Mouse (Mus musculus) hindbrain, embryonic 10.5 days (tissue): ENCODE measurements at regions not wholly inside any gene's neighbourhood (a gene's known extent, or its start where the extent isn't known, plus 50 kb on each side); places are given as distances from the start of the nearest gene placed in this dataset.

ENCODE experiments used
- DNase-seq: peaks from one replicate; pipeline ENCODE4 v3.0.0-alpha.2; 2017; ENCODE audit warnings: low spot score
- H3K27ac ChIP-seq: fragments of 300-500 bp; sonication (generic); 2 replicates; pipeline ENCODE4 v1.5.1; 2016; ENCODE audit warnings: mild to moderate bottlenecking, moderate library complexity
- H3K27me3 ChIP-seq: fragments of 300-500 bp; sonication (generic); 2 replicates; pipeline ENCODE4 v1.6.1; 2016; ENCODE audit warnings: mild to moderate bottlenecking; ENCODE audit not compliant: poor library complexity, insufficient read depth, severe bottlenecking
- H3K36me3 ChIP-seq: fragments of 300-500 bp; sonication (generic); 2 replicates; pipeline ENCODE4 v1.6.1; 2016; ENCODE audit warnings: mild to moderate bottlenecking, moderate library complexity
- H3K4me1 ChIP-seq: fragments of 300-500 bp; sonication (generic); replicated peaks from 2 replicates; pipeline ENCODE4 v1.6.1; 2016; ENCODE audit warnings: mild to moderate bottlenecking
- H3K4me3 ChIP-seq: fragments of 300-500 bp; sonication (generic); 2 replicates; pipeline ENCODE4 v1.5.1; 2016; ENCODE audit warnings: mild to moderate bottlenecking, moderate library complexity
- H3K9me3 ChIP-seq: fragments of 300-500 bp; sonication (generic); 2 replicates; pipeline ENCODE4 v1.6.1; 2016; ENCODE audit warnings: mild to moderate bottlenecking, moderate library complexity
- WGBS: fragments of 180-500 bp; shearing (Covaris S2); methylation state at CpG from one replicate; pipeline ENCODE4 v1.1.7; 2016; 5-methylcytosine and 5-hydroxymethylcytosine counted together

GRCm38 (mm10) chr10:45813804-45814203, 236.2 kb downstream of the Hace1 start:
- Histone ChIP-seq H3K9me3 (no peaks in the 10 kb centered on the region), H3K4me1 (no peaks in the 10 kb centered on the region), H3K36me3 (no peaks in the 10 kb centered on the region), H3K27me3 (no peaks in the 10 kb centered on the region), H3K4me3 (no peak overlapping the region), H3K27ac (no peak overlapping the region)
- 72% methylated on average over 2 of the region's 2 CpGs for WGBS
- DNase-seq = no peak

GRCm38 (mm10) chr10:45816679-45817078, 239.1 kb downstream of the Hace1 start:
- 89% methylated on average over 4 of the region's 4 CpGs for WGBS
- Histone ChIP-seq H3K4me1 (no peaks in the 10 kb centered on the region), H3K9me3 (no peaks in the 10 kb centered on the region), H3K36me3 (no peaks in the 10 kb centered on the region), H3K4me3 (no peak overlapping the region), H3K27ac (0 out of 2 replicates have a peak overlapping the region, but pooled peaks have one; percentile 40), H3K27me3 (no peaks in the 10 kb centered on the region)
- DNase-seq = no peak

GRCm38 (mm10) chr10:45820986-45821655, 243.5 kb downstream of the Hace1 start:
- WGBS = 78% methylated on average over 8 of the region's 8 CpGs
- Histone ChIP-seq H3K36me3 (no peaks in the 10 kb centered on the region), H3K4me1 (no peaks in the 10 kb centered on the region), H3K9me3 (no peaks in the 10 kb centered on the region), H3K4me3 (no peak overlapping the region), H3K27ac (no peak overlapping the region), H3K27me3 (no peaks in the 10 kb centered on the region)
- DNase-seq = no peak

GRCm38 (mm10) chr10:45822251-45822650, 244.6 kb downstream of the Hace1 start:
- no peaks in the 10 kb centered on the region for H3K36me3 ChIP-seq
- no peak overlapping the region for H3K4me3 ChIP-seq
- H3K9me3 ChIP-seq = no peaks in the 10 kb centered on the region
- no peak overlapping the region for H3K27ac ChIP-seq
- H3K27me3 ChIP-seq = no peaks in the 10 kb centered on the region
- no peaks in the 10 kb centered on the region for H3K4me1 ChIP-seq
- 85% methylated on average over 1 of the region's 1 CpGs for WGBS
- DNase-seq = no peak

GRCm38 (mm10) chr10:45823612-45824011, 246.0 kb downstream of the Hace1 start:
- H3K4me3 ChIP-seq = no peak overlapping the region
- no peaks in the 10 kb centered on the region for H3K27me3 ChIP-seq
- no peaks in the 10 kb centered on the region for H3K36me3 ChIP-seq
- WGBS = 92% methylated on average over 2 of the region's 2 CpGs
- no peak for DNase-seq
- no peaks in the 10 kb centered on the region for H3K4me1 ChIP-seq
- H3K27ac ChIP-seq = no peak overlapping the region
- no peaks in the 10 kb centered on the region for H3K9me3 ChIP-seq

- WGBS = 93% methylated on average over 2 of the region's 2 CpGs
- H3K27ac ChIP-seq = no peak overlapping the region
- no peaks in the 10 kb centered on the region for H3K27me3 ChIP-seq
- DNase-seq = no peak
- H3K9me3 ChIP-seq = no peaks in the 10 kb centered on the region
- H3K36me3 ChIP-seq = no peaks in the 10 kb centered on the region
- no peak overlapping the region for H3K4me3 ChIP-seq
- peaks cover 5% of the 10 kb centered on the region for H3K4me1 ChIP-seq
Measured at GRCm38 (mm10) chr10:45848654-45849053, 271.0 kb downstream of the Hace1 start.

GRCm38 (mm10) chr10:45849841-45850240, 272.2 kb downstream of the Hace1 start:
- 92% methylated on average over 1 of the region's 1 CpGs for WGBS
- no peak overlapping the region for H3K27ac ChIP-seq
- DNase-seq = no peak
- H3K4me3 ChIP-seq = no peak overlapping the region
- H3K27me3 ChIP-seq = no peaks in the 10 kb centered on the region
- H3K36me3 ChIP-seq = no peaks in the 10 kb centered on the region
- H3K9me3 ChIP-seq = no peaks in the 10 kb centered on the region
- H3K4me1 ChIP-seq = peaks cover 5% of the 10 kb centered on the region

GRCm38 (mm10) chr10:45850625-45851024, 273.0 kb downstream of the Hace1 start:
- Histone ChIP-seq H3K27ac (no peak overlapping the region), H3K27me3 (no peaks in the 10 kb centered on the region), H3K4me3 (no peak overlapping the region), H3K36me3 (no peaks in the 10 kb centered on the region), H3K4me1 (peaks cover 5% of the 10 kb centered on the region), H3K9me3 (no peaks in the 10 kb centered on the region)
- 57% methylated on average over 6 of the region's 6 CpGs for WGBS
- no peak for DNase-seq

- Histone ChIP-seq H3K36me3 (no peaks in the 10 kb centered on the region), H3K27ac (no peak overlapping the region), H3K4me3 (no peak overlapping the region), H3K4me1 (peaks cover 5% of the 10 kb centered on the region), H3K9me3 (no peaks in the 10 kb centered on the region), H3K27me3 (no peaks in the 10 kb centered on the region)
- 64% methylated on average over 5 of the region's 5 CpGs for WGBS
- no peak for DNase-seq
Measured at GRCm38 (mm10) chr10:45852688-45853087, 275.1 kb downstream of the Hace1 start.

- peaks cover 5% of the 10 kb centered on the region for H3K4me1 ChIP-seq
- 74% methylated on average over 3 of the region's 3 CpGs for WGBS
- H3K27me3 ChIP-seq = no peaks in the 10 kb centered on the region
- no peak overlapping the region for H3K4me3 ChIP-seq
- no peaks in the 10 kb centered on the region for H3K36me3 ChIP-seq
- DNase-seq = no peak
- H3K27ac ChIP-seq = no peak overlapping the region
- no peaks in the 10 kb centered on the region for H3K9me3 ChIP-seq
Measured at GRCm38 (mm10) chr10:45855514-45855913, 277.9 kb downstream of the Hace1 start.

- no peak for DNase-seq
- Histone ChIP-seq H3K36me3 (no peaks in the 10 kb centered on the region), H3K4me3 (no peak overlapping the region), H3K27me3 (no peaks in the 10 kb centered on the region), H3K27ac (no peak overlapping the region), H3K4me1 (no peaks in the 10 kb centered on the region), H3K9me3 (no peaks in the 10 kb centered on the region)
- 84% methylated on average over 3 of the region's 3 CpGs for WGBS
Measured at GRCm38 (mm10) chr10:45859137-45859536, 281.5 kb downstream of the Hace1 start.

GRCm38 (mm10) chr10:45859909-45860308, 282.3 kb downstream of the Hace1 start:
- Histone ChIP-seq H3K9me3 (no peaks in the 10 kb centered on the region), H3K27ac (no peak overlapping the region), H3K27me3 (no peaks in the 10 kb centered on the region), H3K36me3 (no peaks in the 10 kb centered on the region), H3K4me1 (no peaks in the 10 kb centered on the region), H3K4me3 (no peak overlapping the region)
- DNase-seq = no peak
- WGBS = 77% methylated on average over 4 of the region's 4 CpGs

GRCm38 (mm10) chr10:45860696-45861095, 283.1 kb downstream of the Hace1 start:
- H3K27me3 ChIP-seq = no peaks in the 10 kb centered on the region
- DNase-seq = no peak
- WGBS = 80% methylated on average over 4 of the region's 4 CpGs
- H3K4me1 ChIP-seq = no peaks in the 10 kb centered on the region
- no peaks in the 10 kb centered on the region for H3K36me3 ChIP-seq
- H3K4me3 ChIP-seq = no peak overlapping the region
- H3K27ac ChIP-seq = no peak overlapping the region
- no peaks in the 10 kb centered on the region for H3K9me3 ChIP-seq

- Histone ChIP-seq H3K27me3 (no peaks in the 10 kb centered on the region), H3K36me3 (no peaks in the 10 kb centered on the region), H3K4me1 (no peaks in the 10 kb centered on the region), H3K9me3 (no peaks in the 10 kb centered on the region), H3K27ac (no peak overlapping the region), H3K4me3 (no peak overlapping the region)
- DNase-seq = no peak
- 58% methylated on average over 4 of the region's 4 CpGs for WGBS
Measured at GRCm38 (mm10) chr10:45865793-45866192, 288.2 kb downstream of the Hace1 start.
